In genomic region chr4:88370819-88371218, GRCm38 (mm10) we compare ENCODE assay signal across 21 mouse cellular contexts.
DNase-seq lines count a peak whose midpoint lies in the region; ATAC-seq and TF ChIP-seq lines count a peak whose summit lies in the region.
"Had no signal": no experiment of that assay in that cellular context is flagged by ENCODE, and none has a peak within 500 bp of the region (broad histone marks: within the 10 kb centered on the region; RNA-seq: fewer than 3 reads in every experiment).

No protein-coding gene starts in this region.

- no peak for TF ChIP-seq CTCF in heart, adult 2 months (IDR thresholded peaks at IDR 0.05)

- TF ChIP-seq POLR2A in heart, adult 2 months (IDR thresholded peaks at IDR 0.05; ENCODE audit: insufficient read depth, low read depth, low read length): no peak

- peaks cover 3% of the 10 kb centered on the region; the same call in 1 of the 2 replicates for H3K4me1 ChIP-seq in heart, embryonic 10.5 days
- no peaks in the 10 kb centered on the region for H3K4me1 ChIP-seq in heart, adult 2 months (ENCODE audit: control insufficient read depth, insufficient read depth, low read length)
- peaks cover 6% of the 10 kb centered on the region for H3K4me1 ChIP-seq in midbrain, embryonic 11.5 days (ENCODE audit: control insufficient read depth, insufficient read depth, low read length)
- H3K4me1 ChIP-seq in midbrain, embryonic 16.5 days (ENCODE audit: control insufficient read depth, insufficient read depth, low read length): peaks cover 5% of the 10 kb centered on the region; the same call in 1 of the 2 replicates
- H3K4me1 ChIP-seq in hindbrain, embryonic 15.5 days (replicated peaks): peaks cover 5% of the 10 kb centered on the region; the same call in 1 of the 2 replicates
- H3K4me1 ChIP-seq: embryonic facial prominence, embryonic 10.5 days had no signal

- TF ChIP-seq EP300 in heart, adult 2 months (IDR thresholded peaks at IDR 0.05; ENCODE audit: insufficient read depth, low read depth, low read length): no peak

- no peaks in the 10 kb centered on the region for H3K27me3 ChIP-seq in heart, embryonic 10.5 days (ENCODE audit: insufficient read depth, poor library complexity, severe bottlenecking)
- H3K27me3 ChIP-seq in heart, adult 2 months (ENCODE audit: control insufficient read depth, insufficient read depth, low read length): no peaks in the 10 kb centered on the region
- H3K27me3 ChIP-seq in midbrain, embryonic 11.5 days (ENCODE audit: control insufficient read depth, insufficient read depth, low read length): no peaks in the 10 kb centered on the region
- H3K27me3 ChIP-seq in midbrain, embryonic 16.5 days (ENCODE audit: control insufficient read depth, insufficient read depth, low read depth, low read length): no peaks in the 10 kb centered on the region
- H3K27me3 ChIP-seq in hindbrain, embryonic 15.5 days: no peaks in the 10 kb centered on the region
- H3K27me3 ChIP-seq: CH12.LX, Patski had no signal

- no peaks in the 10 kb centered on the region for H3K9me3 ChIP-seq in heart, embryonic 10.5 days
- H3K9me3 ChIP-seq in midbrain, embryonic 11.5 days (ENCODE audit: control insufficient read depth, low read length): no peaks in the 10 kb centered on the region
- no peaks in the 10 kb centered on the region for H3K9me3 ChIP-seq in midbrain, embryonic 16.5 days (replicated peaks; ENCODE audit: control insufficient read depth, low read length, poor library complexity, severe bottlenecking)
- H3K9me3 ChIP-seq in hindbrain, embryonic 15.5 days: no peaks in the 10 kb centered on the region
- H3K9me3 ChIP-seq: embryonic facial prominence, embryonic 10.5 days had no signal

- intact Hi-C loops in heart, adult 2 months (cut with DNase I): no loop called here

- no peaks in the 10 kb centered on the region for H3K79me2 ChIP-seq in heart, adult 2 months (replicated peaks; ENCODE audit: control insufficient read depth, insufficient read depth, low read length)

- no peak overlapping the region for H3K4me3 ChIP-seq in heart, embryonic 10.5 days
- H3K4me3 ChIP-seq in heart, adult 2 months: no peak overlapping the region
- no peak overlapping the region for H3K4me3 ChIP-seq in midbrain, embryonic 11.5 days (ENCODE audit: low read depth, low read length)
- no peak overlapping the region for H3K4me3 ChIP-seq in midbrain, embryonic 16.5 days (ENCODE audit: low read depth, low read length)
- no peak overlapping the region for H3K4me3 ChIP-seq in hindbrain, embryonic 15.5 days
- H3K4me3 ChIP-seq: embryonic facial prominence, embryonic 10.5 days; gastrocnemius, adult 2 months had no signal

- ATAC-seq in midbrain, embryonic 11.5 days (ENCODE audit: low FRiP score): no peak
- ATAC-seq in midbrain, embryonic 16.5 days: no peak
- no peak for ATAC-seq in hindbrain, embryonic 15.5 days (ENCODE audit: low FRiP score, low read depth)
- ATAC-seq in megakaryocyte-erythroid progenitor cell, adult 5-6 weeks (replicated peaks; ENCODE audit: low FRiP score, low TSS enrichment, poor library complexity, severe bottlenecking): no peak
- ATAC-seq: activated CD4-positive, CD25-positive, alpha-beta regulatory T cell, adult 4 months; forebrain, embryonic 16.5 days; inflammation-experienced regulatory T-cells, adult 6 months; intestine, postnatal 0 days; Patski had no signal

- H3K27ac ChIP-seq in heart, embryonic 10.5 days: no peak overlapping the region
- no peak overlapping the region for H3K27ac ChIP-seq in heart, adult 2 months
- no peak overlapping the region for H3K27ac ChIP-seq in midbrain, embryonic 11.5 days (ENCODE audit: low read depth, low read length)
- H3K27ac ChIP-seq in midbrain, embryonic 16.5 days (ENCODE audit: low read length): no peak overlapping the region
- H3K27ac ChIP-seq in hindbrain, embryonic 15.5 days (replicated peaks): 0 out of 2 replicates have a peak overlapping the region, but pooled peaks have one; percentile 21
- H3K27ac ChIP-seq: embryonic facial prominence, embryonic 10.5 days; gastrocnemius, adult 2 months had no signal

- DNase-seq in heart, embryonic 10.5 days (ENCODE audit: low spot score): peak; percentile 45
- no peak for DNase-seq in heart, adult 2 months
- DNase-seq in midbrain, embryonic 11.5 days (ENCODE audit: low spot score, missing footprints): peak; percentile 54
- peak; percentile 46 for DNase-seq in telencephalon, adult 2 months (ENCODE audit: low read depth, low spot score)
- DNase-seq: adrenal gland, postnatal 14 days; cerebellum, adult 2 months; cerebellum, postnatal 10 days; gastrocnemius, adult 2 months; gastrocnemius, postnatal 25 days; heart, postnatal 10 days; heart, postnatal 4 days had no signal

- H3K9ac ChIP-seq in heart, adult 2 months (ENCODE audit: low read depth, low read length): no peak overlapping the region
- H3K9ac ChIP-seq in midbrain, embryonic 11.5 days (ENCODE audit: low read length): no peak overlapping the region
- no peak overlapping the region for H3K9ac ChIP-seq in midbrain, embryonic 16.5 days (ENCODE audit: low read depth, low read length)
- no peak overlapping the region for H3K9ac ChIP-seq in hindbrain, embryonic 15.5 days

- H3K36me3 ChIP-seq in heart, embryonic 10.5 days: peaks cover 4% of the 10 kb centered on the region; the same call in 1 of the 2 replicates
- no peaks in the 10 kb centered on the region for H3K36me3 ChIP-seq in heart, adult 2 months (ENCODE audit: control insufficient read depth, insufficient read depth, low read length)
- no peaks in the 10 kb centered on the region for H3K36me3 ChIP-seq in midbrain, embryonic 11.5 days (ENCODE audit: control insufficient read depth, insufficient read depth, low read length)
- no peaks in the 10 kb centered on the region for H3K36me3 ChIP-seq in midbrain, embryonic 16.5 days (ENCODE audit: control insufficient read depth, insufficient read depth, low read length)
- no peaks in the 10 kb centered on the region for H3K36me3 ChIP-seq in hindbrain, embryonic 15.5 days
- H3K36me3 ChIP-seq: embryonic facial prominence, embryonic 10.5 days had no signal

- 90% methylated on average over 8 of the region's 8 CpGs for whole genome bisulfite sequencing in heart, embryonic 10.5 days
- 93% methylated on average over 8 of the region's 8 CpGs for WGBS in heart, adult 2 months
- WGBS in midbrain, embryonic 11.5 days: 94% methylated on average over 8 of the region's 8 CpGs
- WGBS in midbrain, embryonic 16.5 days: 78% methylated on average over 8 of the region's 8 CpGs
- 85% methylated on average over 8 of the region's 8 CpGs for WGBS in hindbrain, embryonic 15.5 days

- H3K4me2 ChIP-seq in midbrain, embryonic 11.5 days: no peak overlapping the region
- no peak overlapping the region for H3K4me2 ChIP-seq in midbrain, embryonic 16.5 days (ENCODE audit: low read length)
- no peak overlapping the region for H3K4me2 ChIP-seq in hindbrain, embryonic 15.5 days

Comparison
In these comparisons a context has a peak if more than half of its experiments do, and no peak if none do; other contexts are left out.
1. DNase-seq: peak in heart, embryonic 10.5 days (single experiment), midbrain, embryonic 11.5 days (single experiment) and telencephalon, adult 2 months (single experiment); none in heart, adult 2 months (0 of 2).